8 mouse cellular contexts compared by ENCODE assay signal in genomic region chr14:16366986-16367385, GRCm38 (mm10). TPM values are rescaled to one million over a fixed set of nuclear protein-coding genes. Genes with fewer than 3 reads are reported as not detected.
DNase-seq lines count a peak whose midpoint lies in the region; ATAC-seq and TF ChIP-seq lines count a peak whose summit lies in the region.

No protein-coding gene starts in this region.

- 7% methylated on average over 2 of the region's 2 CpGs for WGBS in cerebellum, adult 2 months
- WGBS in thymus, adult 2 months: 36% methylated on average over 2 of the region's 2 CpGs
- WGBS in limb, embryonic 14.5 days: 46% methylated on average over 2 of the region's 2 CpGs
- 31% methylated on average over 2 of the region's 2 CpGs for WGBS in stomach, embryonic 16.5 days

- no peak overlapping the region for H3K9ac ChIP-seq in limb, embryonic 14.5 days (ENCODE audit: low read depth, low read length, severe bottlenecking)
- H3K9ac ChIP-seq in stomach, embryonic 16.5 days (ENCODE audit: low read length): peak overlapping the region; percentile 39; the same call in 1 of the 2 replicates

- H3K4me2 ChIP-seq in limb, embryonic 14.5 days (replicated peaks; ENCODE audit: low read depth, low read length, severe bottlenecking): peak overlapping the region; percentile 47
- H3K4me2 ChIP-seq in stomach, embryonic 16.5 days (ENCODE audit: low read depth, low read length): peak overlapping the region; percentile 86

- H3K4me3 ChIP-seq in cerebellum, adult 2 months (replicated peaks; ENCODE audit: insufficient read depth, low read depth, low read length): peak overlapping the region; percentile 15
- H3K4me3 ChIP-seq in thymus, adult 2 months (ENCODE audit: control insufficient read depth, insufficient read depth, low read length): no peak overlapping the region
- peak overlapping the region; percentile 96 for H3K4me3 ChIP-seq in limb, embryonic 14.5 days (replicated peaks; ENCODE audit: low read length)
- H3K4me3 ChIP-seq in stomach, embryonic 16.5 days (replicated peaks; ENCODE audit: low read length): peak overlapping the region; percentile 91

- intact Hi-C loops in left cerebral cortex, postnatal 36 days (cut with DNase I): loop anchor here (5.0 kb wide), 1 partner anchor 70 kb away; no protein-coding TSS in a partner anchor

- TF ChIP-seq POLR2A in cerebellum, adult 2 months (IDR thresholded peaks at IDR 0.05; ENCODE audit: borderline replicate concordance, insufficient read depth, low read length): no peak
- TF ChIP-seq POLR2A in thymus, adult 2 months (IDR thresholded peaks at IDR 0.05; ENCODE audit: control insufficient read depth, extremely low read depth, insufficient read depth, low read length, poor library complexity): no peak
- TF ChIP-seq POLR2A in limb, embryonic 14.5 days (IDR thresholded peaks at IDR 0.05; ENCODE audit: borderline replicate concordance, extremely low read depth, insufficient read depth, insufficient read length): no peak

- H3K36me3 ChIP-seq in thymus, adult 2 months (ENCODE audit: control insufficient read depth, insufficient read depth, low read length): no peaks in the 10 kb centered on the region
- no peaks in the 10 kb centered on the region for H3K36me3 ChIP-seq in limb, embryonic 14.5 days (ENCODE audit: control insufficient read depth, insufficient read depth, low read length)
- H3K36me3 ChIP-seq in stomach, embryonic 16.5 days (ENCODE audit: control insufficient read depth, insufficient read depth, low read length): no peaks in the 10 kb centered on the region

- no peak for TF ChIP-seq CTCF in cerebellum, adult 2 months (IDR thresholded peaks at IDR 0.05; ENCODE audit: borderline replicate concordance, insufficient read depth, low read depth, low read length)
- no peak for TF ChIP-seq CTCF in thymus, adult 2 months (IDR thresholded peaks at IDR 0.05; ENCODE audit: borderline replicate concordance, control insufficient read depth, extremely low read depth, insufficient read depth, low read length, poor library complexity)

- H3K4me1 ChIP-seq in cerebellum, adult 2 months (ENCODE audit: control insufficient read depth, insufficient read depth, low read length): no peaks in the 10 kb centered on the region
- H3K4me1 ChIP-seq in thymus, adult 2 months (replicated peaks; ENCODE audit: control insufficient read depth, insufficient read depth, low read length): peaks cover 3% of the 10 kb centered on the region; the same call in 1 of the 2 replicates
- H3K4me1 ChIP-seq in limb, embryonic 14.5 days (ENCODE audit: control insufficient read depth, insufficient read depth, low read length): peaks cover 18% of the 10 kb centered on the region
- H3K4me1 ChIP-seq in stomach, embryonic 16.5 days (ENCODE audit: control insufficient read depth, insufficient read depth, low read length): peaks cover 16% of the 10 kb centered on the region

- no peak overlapping the region for H3K27ac ChIP-seq in cerebellum, adult 2 months (ENCODE audit: insufficient read depth, low read length)
- no peak overlapping the region for H3K27ac ChIP-seq in thymus, adult 2 months (ENCODE audit: control insufficient read depth, insufficient read depth, low read length)
- no peak overlapping the region for H3K27ac ChIP-seq in limb, embryonic 14.5 days (replicated peaks; ENCODE audit: low read depth, low read length)
- H3K27ac ChIP-seq in stomach, embryonic 16.5 days (ENCODE audit: low read length): no peak overlapping the region

- no peak for DNase-seq in cerebellum, adult 2 months
- no peak for DNase-seq in cerebellum, postnatal 25 days
- DNase-seq in thymus, adult 2 months: peak; percentile 13
- no peak for DNase-seq in thymus, postnatal 14 days
- DNase-seq in limb, embryonic 14.5 days (ENCODE audit: low spot score): no peak
- no peak for DNase-seq in left cerebral cortex, postnatal 36 days (ENCODE audit: low spot score in 2 of 2)
- DNase-seq in cerebellum, postnatal 36 days: no peak

- no peak for ATAC-seq in limb, embryonic 14.5 days (ENCODE audit: low FRiP score, low read depth)
- ATAC-seq in stomach, embryonic 16.5 days (ENCODE audit: insufficient read depth, low FRiP score): no peak

- no peaks in the 10 kb centered on the region for H3K27me3 ChIP-seq in cerebellum, adult 2 months (ENCODE audit: control insufficient read depth, insufficient read depth, low read length)
- no peaks in the 10 kb centered on the region for H3K27me3 ChIP-seq in thymus, adult 2 months (ENCODE audit: control insufficient read depth, insufficient read depth, low read length)
- H3K27me3 ChIP-seq in limb, embryonic 14.5 days (ENCODE audit: control insufficient read depth, insufficient read depth, low read length): no peaks in the 10 kb centered on the region
- H3K27me3 ChIP-seq in stomach, embryonic 16.5 days (ENCODE audit: control insufficient read depth, insufficient read depth, low read length): no peaks in the 10 kb centered on the region

- no peaks in the 10 kb centered on the region for H3K9me3 ChIP-seq in limb, embryonic 14.5 days (ENCODE audit: control insufficient read depth, low read length)
- H3K9me3 ChIP-seq in stomach, embryonic 16.5 days (replicated peaks; ENCODE audit: control insufficient read depth, low read length): no peaks in the 10 kb centered on the region

RNA-seq across cellular contexts. Expression of gene Top2b, which starts 2.0 kb away (rescaled TPM):
- polyA plus RNA-seq in cerebellum, adult 2 months (2012; rRNA removed): 47.1 and 52.6 TPM in 2 replicates
- polyA plus RNA-seq in thymus, adult 2 months (2012; rRNA removed): 31.2 and 37.2 TPM in 2 replicates
- 52.9 and 73.0 TPM in 2 replicates for polyA plus RNA-seq in limb, embryonic 14.5 days (2012; rRNA removed)
- polyA plus RNA-seq in limb, embryonic 14.5 days (2014; fragmentation: Nextera tagmentation; extraction: Ambion mirVana): 91.9 and 100 TPM in 2 replicates
- polyA plus RNA-seq in stomach, embryonic 16.5 days (2015; fragmentation: Nextera tagmentation; extraction: Ambion mirVana): 34.4 and 40.1 TPM in 2 replicates
- 10 to 100 TPM; 90.5 to 96.3 TPM for total RNA-seq in left cerebral cortex, postnatal 36 days (2021)
